8 mouse cellular contexts compared by ENCODE assay signal in genomic region chr12:75894316-75894997, GRCm38 (mm10).
A peak's percentile ranks its signal among the peaks of the same experiment; 100 is the strongest.
DNase-seq lines count a peak whose midpoint lies in the region; ATAC-seq and TF ChIP-seq lines count a peak whose summit lies in the region.

No protein-coding gene starts in this region.

- DNase-seq in adrenal gland, postnatal 14 days = peak; percentile 37
- no peak for DNase-seq in adrenal gland, adult 8-10 months
- DNase-seq in layer of hippocampus, adult 9-11 months = peak; percentile 29
- DNase-seq in layer of hippocampus, adult 9-10 months (ENCODE audit: low spot score) = no peak
- DNase-seq in Muller cell, postnatal 12 days (ENCODE audit: inconsistent ontology term) = peak; percentile 62
- no peak for DNase-seq in liver, embryonic 14.5 days (ENCODE audit: low read depth in 3 of 3, low spot score in 3 of 3)
- DNase-seq in cerebellum, postnatal 4 days (ENCODE audit: low spot score in 2 of 2) = no peak

- H3K4me3 ChIP-seq in liver, embryonic 14.5 days (ENCODE audit: insufficient read depth in 1 of 2, low read depth in 2 of 2, low read length in 2 of 2) = no peak overlapping the region

- no peaks in the 10 kb centered on the region for H3K9me3 ChIP-seq in liver, embryonic 14.5 days (ENCODE audit: control insufficient read depth, low read length)

- no peak overlapping the region for H3K4me2 ChIP-seq in liver, embryonic 14.5 days (ENCODE audit: low read depth)

- no peaks in the 10 kb centered on the region for H3K27me3 ChIP-seq in liver, embryonic 14.5 days (ENCODE audit: control insufficient read depth, insufficient read depth, low read length)

- H3K36me3 ChIP-seq in liver, embryonic 14.5 days (replicated peaks; ENCODE audit: control insufficient read depth, insufficient read depth, low read depth) = no peaks in the 10 kb centered on the region

- TF ChIP-seq CTCF in liver, embryonic 14.5 days (IDR thresholded peaks at IDR 0.05; ENCODE audit: low read depth) = peak; percentile 49

- TF ChIP-seq EP300 in liver, embryonic 14.5 days (IDR thresholded peaks at IDR 0.05; ENCODE audit: low read depth) = no peak

- H3K27ac ChIP-seq in liver, embryonic 14.5 days = no peak overlapping the region

- H3K9ac ChIP-seq in liver, embryonic 14.5 days (replicated peaks) = no peak overlapping the region

- 68% methylated on average over 9 of the region's 9 CpGs for WGBS in liver, embryonic 14.5 days (ENCODE audit: insufficient replicate concordance)

- no peaks in the 10 kb centered on the region for H3K4me1 ChIP-seq in liver, embryonic 14.5 days (replicated peaks; ENCODE audit: control insufficient read depth in 2 of 2, insufficient read depth in 2 of 2, low read length in 1 of 2)

- no peak for ATAC-seq in liver, embryonic 14.5 days (ENCODE audit: insufficient read depth)
- no peak for ATAC-seq in cerebellum, adult (ENCODE audit: insufficient number of reproducible peaks, low FRiP score, low TSS enrichment)

Comparison
In these comparisons a context has a peak if more than half of its experiments do, and no peak if none do; other contexts are left out.
1. DNase-seq: peak in adrenal gland, postnatal 14 days (single experiment), layer of hippocampus, adult 9-11 months (single experiment) and Muller cell, postnatal 12 days (single experiment); none in adrenal gland, adult 8-10 months (single experiment), layer of hippocampus, adult 9-10 months (single experiment), liver, embryonic 14.5 days (0 of 3) and cerebellum, postnatal 4 days (0 of 2).